Mouse (Mus musculus) adipocyte (in vitro differentiated cells): ENCODE data around the gene Clic1.
A peak's percentile ranks its signal among the peaks of the same experiment; 100 is the strongest.

ENCODE experiments used
- DNase-seq: peaks from one replicate; pipeline ENCODE4 v3.0.0-alpha.2; 2016; ENCODE audit warnings: low spot score

Clic1 gene

DNA sequence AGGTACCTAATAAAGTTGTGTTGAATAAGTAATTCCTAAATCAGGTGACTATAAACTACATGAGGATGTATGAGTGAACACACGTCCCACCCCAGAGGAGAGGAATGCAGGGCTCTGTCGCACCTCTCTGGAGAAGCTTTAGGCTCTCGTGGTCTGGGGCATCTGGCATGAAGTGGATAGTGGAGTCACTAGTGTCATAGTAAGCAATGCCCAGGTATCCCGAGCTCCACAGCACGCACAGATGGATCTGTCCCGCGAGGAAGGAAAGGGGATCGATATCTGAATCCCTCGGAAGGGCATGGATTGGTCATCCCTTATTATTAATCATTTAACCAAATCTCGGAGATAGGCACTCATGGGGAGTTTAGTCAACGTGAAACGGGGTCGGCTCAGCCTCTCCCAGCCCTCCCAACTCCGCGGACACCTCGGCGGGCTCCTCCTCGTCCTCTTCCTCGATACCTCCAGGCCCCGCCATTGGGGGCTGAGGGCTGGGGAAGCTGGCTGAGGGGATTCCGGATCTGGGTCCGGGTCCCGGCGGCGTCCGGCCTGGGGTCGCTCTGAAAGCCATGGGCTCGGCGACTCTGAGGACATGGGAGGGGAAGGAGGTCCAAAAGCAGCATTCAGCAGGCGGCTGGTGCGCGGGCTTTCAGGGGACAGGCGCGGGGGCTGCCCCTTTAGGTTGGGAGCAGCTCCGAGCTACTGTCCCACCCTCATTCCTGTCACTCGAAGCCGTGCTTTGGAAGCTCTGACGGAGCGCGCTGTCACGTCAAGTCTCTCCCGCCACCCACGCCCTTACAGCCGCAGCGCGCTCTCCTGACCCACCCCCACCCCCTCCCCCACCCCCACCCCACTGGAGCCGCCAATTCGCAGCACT is 3.7 kb upstream of the Clic1 start:
- DNase-seq = no peak

DNA sequence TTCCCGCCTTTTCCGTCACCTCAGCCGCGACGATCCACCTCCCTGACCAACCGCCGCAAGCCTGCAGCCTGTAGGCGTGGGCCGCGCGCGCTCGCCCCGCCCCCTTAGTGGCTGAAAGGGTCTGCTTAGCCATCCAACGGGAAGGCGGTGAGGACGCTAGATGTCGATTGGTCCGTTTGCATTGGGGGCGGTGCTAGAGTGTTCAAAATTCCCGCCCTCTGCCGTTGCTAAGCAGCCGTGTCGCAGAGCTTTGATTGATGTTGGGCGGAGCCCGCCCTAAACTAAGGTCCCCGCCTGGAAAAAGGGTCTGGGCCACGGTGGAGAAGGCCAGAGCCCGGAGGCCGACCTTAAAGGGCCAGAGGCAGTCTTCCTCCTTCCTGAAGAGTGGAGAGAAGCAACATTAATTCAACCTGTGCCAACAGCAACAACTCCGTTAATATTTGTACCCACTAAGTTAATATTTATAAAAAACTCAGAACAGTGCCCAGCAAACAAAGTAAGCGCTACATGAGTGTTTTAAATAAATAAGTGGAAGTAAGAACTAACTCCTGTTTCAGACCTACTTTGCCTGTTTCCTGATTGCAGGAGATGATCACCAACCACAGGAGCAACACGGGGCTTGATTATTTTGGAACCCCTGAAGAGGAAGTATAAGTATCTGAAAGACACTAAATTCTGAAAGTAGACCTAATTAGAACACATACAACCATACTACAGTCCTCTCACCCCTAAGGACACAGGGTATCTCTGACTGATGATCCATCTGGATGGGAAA is 2.9 kb upstream of the Clic1 start, which contains the start of gene Msh5:
Gene Msh5, minus strand, starts transcription at position 65 of the 775 bp plus-strand sequence.
- peak; percentile 93 for DNase-seq

DNA sequence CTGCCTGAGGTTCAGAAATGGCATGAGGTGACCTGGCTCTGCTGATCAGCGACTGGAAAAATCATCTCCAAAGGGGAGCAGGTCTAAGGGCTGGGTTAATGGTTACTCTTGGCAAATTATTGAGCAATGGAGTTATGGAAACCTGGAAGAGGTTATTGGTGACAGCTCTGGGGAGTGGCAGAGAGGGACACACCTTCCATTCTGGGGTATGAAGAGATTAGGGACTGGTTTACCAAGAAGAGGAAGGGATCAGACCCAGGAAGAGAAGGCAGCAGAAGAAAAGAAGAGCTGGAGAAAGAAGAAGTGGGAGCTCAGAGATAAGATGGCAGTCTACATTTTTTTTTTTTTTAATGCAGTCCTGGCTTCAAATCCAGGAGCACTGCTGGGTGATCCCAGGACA is 2.1 kb upstream of the Clic1 start:
- DNase-seq = no peak

DNA sequence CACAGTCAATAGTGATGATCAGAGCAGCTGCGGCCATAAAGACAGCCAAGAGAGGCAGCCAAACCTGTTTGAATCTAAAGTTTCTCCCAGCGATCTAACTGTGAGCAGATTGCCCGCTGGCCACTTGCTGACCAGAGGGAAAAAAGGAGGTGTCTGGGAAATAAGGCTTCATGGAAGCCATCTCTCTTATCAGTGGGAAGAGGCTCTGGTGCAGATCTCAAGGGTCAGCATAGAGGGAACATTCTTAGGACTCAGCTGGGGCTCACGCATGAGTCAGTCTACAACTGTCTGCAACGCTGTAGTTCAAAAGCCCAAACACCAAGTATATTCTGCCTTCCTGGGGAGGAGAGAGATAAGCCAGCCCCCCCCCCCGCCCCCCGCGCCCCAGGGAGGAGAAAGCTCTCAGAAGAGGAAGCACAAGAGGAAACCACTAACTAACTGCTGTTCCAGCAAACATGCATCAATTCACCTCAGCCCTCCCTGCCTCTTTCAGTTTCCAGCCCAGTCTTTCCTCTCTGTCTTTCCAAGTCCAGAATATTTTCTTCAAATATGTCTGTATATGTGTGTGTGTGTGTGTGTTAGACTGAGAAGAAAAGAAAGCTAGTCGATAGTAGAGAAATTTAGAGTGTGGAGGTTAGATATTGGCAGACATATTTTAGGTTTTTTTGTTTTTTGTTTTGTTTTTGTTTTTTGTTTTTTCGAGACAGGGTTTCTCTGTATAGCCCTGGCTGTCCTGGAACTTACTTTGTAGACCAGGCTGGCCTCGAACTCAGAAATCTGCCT is 1.4 kb upstream of the Clic1 start:
- DNase-seq = no peak

DNA sequence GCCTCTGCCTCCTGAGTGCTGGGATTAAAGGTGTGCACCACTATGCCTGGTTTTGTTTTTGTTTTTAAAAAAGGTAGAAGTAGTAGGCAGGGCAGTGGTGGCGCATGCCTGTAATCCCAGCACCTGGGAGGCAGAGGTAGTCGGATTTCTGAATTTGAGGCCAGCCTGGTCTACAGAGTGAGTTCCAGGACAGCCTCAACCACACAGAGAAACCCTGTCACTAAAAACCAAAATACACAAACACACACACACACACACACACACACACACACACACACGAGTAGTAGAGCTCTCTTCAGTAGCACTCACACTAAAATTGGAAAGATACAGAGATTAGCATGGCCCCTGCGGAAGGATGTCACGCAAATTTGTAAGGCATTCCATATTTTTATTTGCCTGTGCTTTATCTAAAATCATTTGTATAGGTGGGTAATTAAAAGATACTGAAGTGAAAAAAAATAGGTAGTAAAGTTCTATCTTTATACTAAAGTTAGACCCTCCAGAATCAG is 780 bp upstream of the Clic1 start:
- DNase-seq = no peak

DNA sequence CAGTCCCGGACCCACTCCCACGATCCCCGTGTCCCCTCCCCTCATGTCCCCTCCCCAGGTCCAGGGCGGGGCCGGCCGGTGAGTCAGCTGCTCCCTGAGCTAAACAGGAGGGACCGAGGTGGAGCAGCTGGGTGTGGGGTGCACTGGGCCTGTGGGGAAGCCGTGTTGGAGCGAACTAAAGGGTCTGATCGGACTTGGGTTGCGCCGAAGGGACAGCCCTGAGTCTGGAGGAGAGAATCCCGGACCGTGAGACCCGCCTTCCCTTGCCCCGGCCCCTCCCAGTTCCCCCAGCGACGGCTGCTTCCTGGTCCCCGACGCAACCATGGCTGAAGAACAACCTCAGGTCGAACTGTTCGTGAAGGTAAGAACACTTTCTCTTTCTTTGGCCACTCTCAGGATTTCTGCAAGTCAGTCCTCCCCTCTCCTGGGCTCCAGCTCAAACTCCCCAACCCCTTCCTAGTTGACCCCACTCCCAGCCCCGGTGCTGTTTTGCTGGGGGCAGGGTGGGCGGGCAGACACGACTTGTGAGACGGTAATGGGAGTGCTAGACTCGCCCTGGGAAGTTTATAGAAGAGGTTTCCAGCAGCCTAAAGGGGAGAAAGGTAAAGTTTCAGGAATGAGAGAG is 472 bp downstream of the Clic1 start:
- peak; percentile 61 for DNase-seq

DNA sequence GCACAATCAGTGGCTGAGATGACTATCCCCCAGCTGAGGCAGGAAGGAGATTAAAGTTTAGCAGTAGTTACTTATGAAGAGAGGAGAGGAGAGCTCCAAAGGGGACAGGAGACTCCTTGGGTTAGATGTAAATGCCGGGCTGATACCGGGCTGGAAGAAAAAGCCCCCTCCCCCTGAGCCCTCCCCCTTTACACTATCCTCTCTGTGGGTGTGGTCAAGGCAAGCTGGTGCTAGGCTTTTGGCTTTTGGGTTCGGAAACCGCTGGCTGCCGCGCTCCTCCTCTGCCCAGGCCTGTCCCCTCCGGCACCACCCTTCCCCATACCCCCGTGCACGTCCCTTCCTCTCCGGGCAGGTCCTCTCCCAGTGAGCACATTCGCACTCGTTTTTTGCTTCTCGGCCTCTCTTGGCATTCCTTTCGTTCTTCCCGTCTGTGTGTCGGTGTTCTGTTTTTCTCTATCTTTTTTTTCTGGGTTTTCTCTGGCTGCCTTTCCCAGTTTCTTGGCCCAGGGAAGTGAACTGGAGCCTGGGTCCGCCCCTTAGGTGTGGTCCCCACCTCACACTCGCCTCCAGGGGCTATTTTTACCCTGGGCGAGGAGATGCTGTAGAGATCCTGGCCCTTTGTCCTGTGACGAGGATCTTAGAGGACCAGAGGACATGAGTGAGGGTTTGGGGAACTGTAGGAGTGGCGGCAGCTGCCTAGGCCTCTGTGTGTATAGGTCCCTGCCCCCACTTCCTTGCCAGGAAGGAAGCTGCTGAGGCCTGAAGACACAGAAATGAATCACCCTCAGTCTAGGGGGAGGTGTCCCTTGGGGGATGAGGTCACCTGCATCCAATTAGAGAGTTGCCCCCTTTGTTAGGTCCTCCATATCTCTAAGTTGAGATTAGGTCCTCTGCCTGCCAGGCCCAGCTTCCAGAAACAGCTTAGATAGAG is 1.7 kb downstream of the Clic1 start:
- peak; percentile 69 for DNase-seq

DNA sequence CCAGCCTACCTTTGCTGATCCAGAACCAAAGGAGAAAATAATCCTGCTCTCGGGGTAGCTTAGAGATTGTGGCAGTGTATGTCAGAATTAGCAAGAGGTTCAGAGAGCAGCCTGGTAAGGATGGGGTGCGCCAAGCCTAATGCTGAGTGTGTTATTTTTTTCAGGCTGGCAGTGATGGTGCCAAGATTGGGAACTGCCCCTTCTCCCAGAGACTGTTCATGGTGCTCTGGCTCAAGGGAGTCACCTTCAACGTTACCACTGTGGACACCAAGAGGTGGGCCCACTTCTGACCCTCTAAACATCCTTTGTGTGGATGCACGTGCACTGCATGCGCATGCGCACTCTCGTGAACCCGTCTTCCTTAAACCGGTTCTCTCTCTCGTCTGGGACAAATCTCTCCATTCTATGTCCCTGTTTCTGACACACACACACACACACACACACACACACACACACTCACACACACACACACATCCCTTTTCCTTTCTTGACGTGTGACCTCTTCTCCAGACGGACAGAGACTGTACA is 2.6 kb downstream of the Clic1 start:
- DNase-seq = no peak

DNA sequence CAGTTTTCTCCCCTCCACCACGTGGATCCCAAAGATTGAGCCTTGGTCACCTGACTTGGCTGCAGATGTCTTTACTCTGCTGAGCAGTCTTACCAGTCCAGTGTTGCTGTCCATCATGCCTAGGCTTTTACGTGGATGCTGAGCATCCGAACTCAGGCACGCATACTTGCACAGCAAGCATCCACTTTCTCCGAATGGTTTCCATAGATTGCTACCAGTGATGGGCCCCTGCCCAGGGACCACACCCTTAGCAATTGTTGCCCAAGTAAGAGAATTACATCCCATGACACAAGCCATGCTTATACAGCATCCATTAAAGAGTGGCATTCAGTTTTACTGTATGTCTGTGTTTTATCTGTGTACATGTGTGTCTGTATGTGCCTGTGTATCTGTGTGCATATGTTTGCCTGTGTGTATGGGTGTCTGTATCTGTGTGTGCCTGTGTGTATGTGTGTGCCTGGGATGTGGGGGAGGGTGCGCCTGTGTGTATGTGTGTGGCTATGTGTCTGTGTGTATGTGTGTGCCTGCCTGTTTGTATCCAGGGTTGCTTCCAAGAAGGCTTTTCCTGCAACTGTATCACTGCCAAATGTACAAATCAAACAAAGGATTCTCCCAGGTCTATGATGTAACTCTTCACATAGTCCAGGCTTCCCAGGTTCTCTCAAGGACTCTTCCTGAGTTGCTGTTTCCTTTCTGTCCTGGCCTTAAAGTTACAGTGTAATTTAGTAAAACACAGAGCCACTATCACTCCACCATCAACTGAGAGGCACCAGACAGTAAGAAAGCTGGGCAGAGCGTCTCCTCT is 6.1 kb downstream of the Clic1 start:
- no peak for DNase-seq

DNA sequence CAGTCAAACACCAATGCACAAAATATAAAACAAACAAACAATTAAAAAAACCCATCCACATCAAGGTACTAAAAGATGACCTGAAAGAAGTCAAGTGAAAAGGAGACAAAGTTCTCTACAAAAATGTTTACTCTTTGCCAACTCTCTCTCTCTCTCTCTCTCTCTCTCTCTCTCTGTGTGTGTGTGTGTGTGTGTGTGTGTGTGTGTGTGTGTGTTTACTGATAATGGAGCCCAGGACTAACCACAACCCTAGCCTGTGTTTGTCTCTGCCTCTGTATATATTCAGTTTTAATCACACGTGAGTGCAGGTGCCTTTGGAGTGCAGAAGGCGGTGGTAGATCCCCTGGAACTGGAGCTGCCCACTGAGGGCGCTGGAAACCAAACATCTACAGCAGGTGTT is 7.3 kb downstream of the Clic1 start:
- DNase-seq = no peak

DNA sequence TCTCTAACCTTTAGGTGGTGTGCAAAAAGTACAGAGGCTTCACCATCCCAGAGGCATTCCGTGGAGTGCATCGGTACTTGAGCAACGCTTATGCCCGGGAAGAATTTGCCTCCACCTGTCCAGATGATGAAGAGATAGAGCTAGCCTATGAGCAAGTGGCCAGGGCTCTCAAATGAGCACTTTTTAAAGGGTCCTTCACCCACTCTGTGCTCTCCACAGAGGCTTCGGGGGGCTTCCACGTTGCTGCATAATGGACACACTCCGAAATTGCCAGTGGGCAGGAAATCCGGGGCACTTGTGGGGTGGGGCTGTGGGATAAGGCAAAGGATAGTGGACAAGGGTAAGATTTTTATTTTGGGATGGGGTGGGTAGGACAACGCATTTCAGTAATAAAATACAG is 8.6 kb downstream of the Clic1 start:
- no peak for DNase-seq

DNA sequence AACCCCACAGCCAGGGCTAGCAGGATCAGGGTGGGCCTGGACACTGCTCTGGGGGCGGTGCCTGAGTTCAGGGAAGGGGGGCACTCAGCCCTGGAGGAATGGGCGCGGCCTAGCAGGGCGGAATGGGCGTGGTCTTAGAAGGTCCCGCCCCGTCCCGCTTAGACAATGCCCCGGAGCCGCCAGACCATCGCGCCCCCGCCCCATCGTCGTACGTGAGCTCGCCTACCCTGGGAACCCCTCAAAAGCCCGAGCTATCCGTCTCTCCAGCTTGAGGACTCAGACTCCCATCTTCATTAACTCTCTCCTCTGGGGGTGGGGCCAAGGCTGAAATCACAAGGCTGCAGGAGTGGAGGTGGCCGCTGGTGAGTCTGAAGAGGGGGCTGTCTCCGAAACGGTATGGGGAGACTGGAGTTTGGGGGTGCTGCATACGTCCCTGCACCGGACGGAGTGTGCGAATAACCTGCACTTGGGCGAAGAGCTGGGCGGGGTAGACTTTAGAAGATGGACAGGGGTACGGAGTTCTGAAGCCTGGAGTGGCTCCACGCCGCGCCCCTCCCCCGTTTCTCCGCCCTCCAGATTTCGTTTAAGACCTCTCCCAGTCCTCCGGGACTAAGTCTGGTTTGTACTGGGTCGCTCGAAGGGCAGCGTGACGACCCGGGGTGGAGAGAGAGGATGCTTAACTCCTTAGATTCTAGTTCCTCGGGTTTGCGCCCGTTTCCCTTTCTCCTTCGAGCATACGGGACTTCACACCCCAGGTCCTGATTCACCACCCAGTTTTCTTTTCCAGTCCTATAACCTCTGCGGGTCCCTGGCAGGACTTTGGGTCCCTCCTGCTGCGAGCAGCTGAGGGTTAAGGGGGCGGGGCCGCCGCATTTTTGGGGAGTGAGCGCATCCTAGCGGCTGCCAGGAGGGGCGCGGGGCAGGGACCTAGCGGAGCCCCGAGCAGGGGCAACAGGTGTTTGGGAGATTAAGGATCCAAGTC is 9.4 kb downstream of the Clic1 start, which contains the start of gene Ddah2:
Gene Ddah2, plus strand, starts transcription at position 125 of the 982 bp plus-strand sequence.
- peak; percentile 81 for DNase-seq

DNA sequence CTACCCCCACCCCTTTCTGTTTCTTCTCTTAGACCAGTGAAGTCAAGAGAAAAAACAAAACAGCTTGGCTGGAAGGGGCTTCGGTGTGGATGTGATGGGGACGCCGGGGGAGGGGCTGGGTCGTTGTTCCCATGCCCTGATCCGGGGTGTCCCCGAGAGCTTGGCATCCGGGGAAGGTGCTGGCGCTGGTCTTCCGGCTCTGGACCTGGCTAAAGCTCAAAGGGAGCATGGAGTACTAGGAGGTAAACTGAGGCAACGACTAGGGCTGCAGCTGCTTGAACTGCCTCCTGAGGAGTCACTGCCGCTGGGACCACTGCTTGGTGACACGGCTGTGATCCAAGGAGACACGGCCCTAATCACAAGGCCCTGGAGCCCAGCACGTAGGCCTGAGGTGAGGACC is 10.3 kb downstream of the Clic1 start:
- no peak for DNase-seq

DNA sequence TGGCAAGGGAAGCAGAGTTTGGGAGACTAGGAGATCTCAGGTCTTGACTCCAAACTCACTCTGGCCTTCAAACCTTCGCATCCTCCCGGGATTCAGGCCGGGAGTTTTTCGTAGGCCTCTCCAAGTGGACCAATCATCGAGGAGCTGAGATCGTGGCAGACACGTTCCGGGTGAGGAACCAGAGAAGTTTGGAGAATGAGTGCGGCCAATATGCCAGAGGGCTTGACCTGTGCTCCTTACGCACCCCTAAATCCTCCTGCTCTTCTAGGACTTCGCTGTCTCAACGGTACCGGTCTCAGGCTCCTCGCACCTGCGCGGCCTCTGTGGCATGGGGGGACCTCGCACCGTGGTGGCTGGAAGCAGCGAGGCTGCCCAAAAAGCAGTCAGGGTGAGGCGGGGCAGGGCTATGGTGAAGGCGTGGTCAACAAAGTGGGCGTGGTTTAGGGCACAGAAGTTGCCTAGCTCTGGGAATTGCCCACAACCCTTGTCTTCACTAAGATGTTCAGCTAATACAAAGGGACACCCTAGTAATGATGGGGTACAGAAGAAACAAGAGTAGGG is 11.1 kb downstream of the Clic1 start:
- DNase-seq = no peak

DNA sequence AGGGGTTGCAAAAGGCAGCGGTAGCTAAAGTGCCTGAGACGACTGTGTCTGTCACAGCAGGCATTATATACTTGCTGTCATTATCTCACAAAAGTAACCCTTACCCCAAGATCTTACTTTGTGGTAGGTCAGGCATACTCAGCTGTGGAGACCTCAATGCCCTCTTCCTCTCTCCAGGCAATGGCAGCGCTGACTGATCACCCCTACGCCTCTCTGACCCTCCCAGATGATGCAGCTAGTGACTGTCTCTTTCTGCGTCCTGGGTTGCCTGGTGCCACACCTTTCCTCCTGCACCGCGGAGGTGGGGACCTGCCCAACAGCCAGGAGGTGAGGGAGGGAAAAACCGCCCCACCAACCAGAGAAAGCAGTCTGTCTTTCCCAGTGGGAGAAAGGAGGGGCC is 11.5 kb downstream of the Clic1 start:
- no peak for DNase-seq

DNA sequence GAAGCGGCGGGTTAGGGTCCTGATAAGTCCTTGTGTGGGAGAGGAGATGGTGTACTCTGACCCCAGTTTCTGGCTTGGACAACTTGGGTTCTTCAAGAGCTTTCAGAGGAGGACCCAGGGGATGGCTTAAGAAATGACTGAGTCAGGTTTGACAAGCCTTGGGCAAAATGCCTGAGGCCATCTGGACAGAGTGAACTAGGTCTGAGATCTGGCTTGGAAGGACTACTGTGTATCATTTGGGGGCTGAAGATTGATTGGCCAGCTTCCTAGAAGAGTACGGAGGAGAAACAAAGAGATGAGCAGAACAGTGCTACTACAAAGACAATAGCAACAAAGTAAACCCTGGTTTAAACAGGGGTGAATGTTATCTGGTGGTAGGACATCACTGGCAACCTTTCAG is 13.7 kb downstream of the Clic1 start:
- peak; percentile 69 for DNase-seq

DNA sequence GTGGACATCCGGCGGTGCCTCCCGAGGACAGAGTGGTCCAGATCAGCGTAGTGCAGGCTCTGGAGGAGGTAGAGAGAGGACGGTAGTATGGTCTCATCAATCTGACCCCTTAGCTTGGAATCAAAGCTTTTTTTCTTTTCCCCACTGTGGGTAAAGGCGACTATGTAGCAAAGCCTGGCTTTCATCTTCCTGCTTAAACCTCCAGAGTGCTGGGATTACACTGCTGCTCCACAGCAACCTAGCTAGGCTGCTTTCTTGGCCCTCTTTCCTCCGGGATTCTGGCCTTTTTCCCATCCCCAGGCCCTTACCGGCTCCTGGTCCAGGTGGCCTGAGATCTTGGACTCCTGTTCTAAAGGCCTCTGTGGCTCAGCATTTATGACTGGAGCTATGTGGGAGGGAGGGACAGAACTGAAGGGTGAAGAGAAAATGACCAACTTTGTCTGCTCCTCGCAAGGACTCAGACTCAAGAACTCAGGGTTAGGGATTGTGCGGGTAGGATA is 14.7 kb downstream of the Clic1 start:
- no peak for DNase-seq
